Mouse (Mus musculus) lung, embryonic 15.5 days (tissue): ENCODE measurements around the gene Rpl13a. TPM values are rescaled to one million over a fixed set of nuclear protein-coding genes. Genes with fewer than 3 reads are reported as not detected.

Source experiments
- ATAC-seq: fragments of 200-750 bp; cut with Nextera tagmentation; 2 replicates; pipeline ENCODE4 v1.8.0; 2017; ENCODE audit warnings: moderate number of reproducible peaks, borderline replicate concordance; ENCODE audit not compliant: low FRiP score, low TSS enrichment; ENCODE audit errors: extremely low read depth
- H3K27ac ChIP-seq: fragments of 300-500 bp; sonication (generic); 2 replicates; pipeline ENCODE4 v1.5.1; 2015; ENCODE audit warnings: moderate library complexity, mild to moderate bottlenecking, inconsistent platforms
- H3K27me3 ChIP-seq: fragments of 300-500 bp; sonication (generic); 2 replicates; pipeline ENCODE4 v1.6.1; 2015; ENCODE audit warnings: inconsistent platforms
- H3K36me3 ChIP-seq: fragments of 300-500 bp; sonication (generic); 2 replicates; pipeline ENCODE4 v1.6.1; 2015; ENCODE audit warnings: inconsistent platforms
- H3K4me1 ChIP-seq: fragments of 300-500 bp; sonication (generic); 2 replicates; pipeline ENCODE4 v1.6.1; 2015; ENCODE audit warnings: inconsistent platforms
- H3K4me2 ChIP-seq: fragments of 300-500 bp; sonication (generic); 2 replicates; pipeline ENCODE4 v1.6.1; 2015; ENCODE audit warnings: inconsistent platforms, mild to moderate bottlenecking, moderate library complexity
- H3K4me3 ChIP-seq: fragments of 300-500 bp; sonication (generic); 2 replicates; pipeline ENCODE4 v1.5.1; 2015; ENCODE audit warnings: mild to moderate bottlenecking, inconsistent platforms
- H3K9ac ChIP-seq: fragments of 300-500 bp; sonication (generic); 2 replicates; pipeline ENCODE4 v1.6.1; 2015; ENCODE audit warnings: inconsistent platforms
- H3K9me3 ChIP-seq: fragments of 300-500 bp; sonication (generic); 2 replicates; pipeline ENCODE4 v1.6.1; 2016; ENCODE audit warnings: inconsistent platforms
- WGBS: fragments of 180-500 bp; shearing (Covaris S2); methylation state at CpG from one replicate; pipeline ENCODE4 v1.1.7; 2015; 5-methylcytosine and 5-hydroxymethylcytosine counted together
- polyA plus RNA-seq: library from polyadenylated mRNA; unstranded; fragments of >200 nt; fragmentation: Nextera tagmentation; extraction: Ambion mirVana; gene quantifications from 2 replicates; pipeline ENCODE4 v1.2.1, GENCODE M21; 2015

Rpl13a gene
- polyA plus RNA-seq, 1 experiment from 2014 or later, result 1,187 TPM

DNA sequence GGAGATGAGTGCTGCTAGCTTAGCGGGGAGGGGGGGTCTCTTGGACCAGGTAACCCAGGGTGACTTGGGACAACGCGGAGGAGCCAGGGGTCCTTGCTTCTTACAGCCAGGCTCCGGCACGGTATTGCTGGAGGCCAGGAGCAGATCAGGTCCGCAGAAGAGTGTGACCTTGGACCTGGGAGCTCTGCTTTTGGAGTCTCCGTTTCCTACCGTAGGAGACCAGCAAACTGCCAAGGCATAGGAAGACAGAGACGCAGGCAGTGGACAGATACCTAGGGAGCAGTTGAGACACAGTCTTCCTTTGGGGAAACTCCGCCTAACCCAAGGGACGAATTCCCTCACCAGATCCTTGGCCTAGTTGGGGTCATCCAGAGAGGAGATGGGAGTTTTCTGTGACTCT lies 37.1 kb upstream of the Rpl13a start:
- Histone ChIP-seq H3K27me3 (peaks cover 82% of the 10 kb centered on the region), H3K36me3 (no peaks in the 10 kb centered on the region), H3K4me2 (no peak overlapping the region), H3K9me3 (peaks cover 6% of the 10 kb centered on the region; the same call in 1 of the 2 replicates), H3K27ac (no peak overlapping the region), H3K4me1 (peaks cover 10% of the 10 kb centered on the region), H3K4me3 (no peak overlapping the region), H3K9ac (no peak overlapping the region)
- 44% methylated on average over 11 of the region's 11 CpGs for WGBS
- ATAC-seq, result no peak

DNA sequence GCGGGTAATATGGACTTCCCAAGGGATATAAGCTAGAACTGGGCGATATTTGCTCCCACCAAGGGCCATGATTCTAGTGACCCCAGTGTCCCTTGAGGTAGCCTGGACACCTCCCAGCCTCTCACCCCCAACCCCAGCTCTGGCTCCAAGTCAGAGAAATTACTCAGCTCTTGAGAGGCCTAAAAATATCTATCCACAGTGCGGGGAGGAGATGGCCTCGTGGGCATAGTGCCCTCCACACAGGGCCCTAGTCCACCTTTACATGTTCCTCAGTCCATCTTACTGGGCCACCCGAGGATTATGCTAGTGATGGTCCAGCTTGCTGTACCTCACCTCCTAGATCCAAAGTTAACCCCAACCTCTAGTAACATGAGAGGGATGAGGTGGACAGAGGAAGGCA lies 36.3 kb upstream of the Rpl13a start:
- H3K27ac ChIP-seq, result no peak overlapping the region
- no peak overlapping the region for H3K9ac ChIP-seq
- 52% methylated on average over 5 of the region's 5 CpGs for WGBS
- no peak for ATAC-seq
- peaks cover 75% of the 10 kb centered on the region for H3K27me3 ChIP-seq
- H3K4me3 ChIP-seq, result no peak overlapping the region
- H3K36me3 ChIP-seq, result peaks cover 8% of the 10 kb centered on the region; the same call in 1 of the 2 replicates
- H3K9me3 ChIP-seq, result peaks cover 5% of the 10 kb centered on the region; the same call in 1 of the 2 replicates
- peaks cover 10% of the 10 kb centered on the region for H3K4me1 ChIP-seq
- H3K4me2 ChIP-seq, result no peak overlapping the region

DNA sequence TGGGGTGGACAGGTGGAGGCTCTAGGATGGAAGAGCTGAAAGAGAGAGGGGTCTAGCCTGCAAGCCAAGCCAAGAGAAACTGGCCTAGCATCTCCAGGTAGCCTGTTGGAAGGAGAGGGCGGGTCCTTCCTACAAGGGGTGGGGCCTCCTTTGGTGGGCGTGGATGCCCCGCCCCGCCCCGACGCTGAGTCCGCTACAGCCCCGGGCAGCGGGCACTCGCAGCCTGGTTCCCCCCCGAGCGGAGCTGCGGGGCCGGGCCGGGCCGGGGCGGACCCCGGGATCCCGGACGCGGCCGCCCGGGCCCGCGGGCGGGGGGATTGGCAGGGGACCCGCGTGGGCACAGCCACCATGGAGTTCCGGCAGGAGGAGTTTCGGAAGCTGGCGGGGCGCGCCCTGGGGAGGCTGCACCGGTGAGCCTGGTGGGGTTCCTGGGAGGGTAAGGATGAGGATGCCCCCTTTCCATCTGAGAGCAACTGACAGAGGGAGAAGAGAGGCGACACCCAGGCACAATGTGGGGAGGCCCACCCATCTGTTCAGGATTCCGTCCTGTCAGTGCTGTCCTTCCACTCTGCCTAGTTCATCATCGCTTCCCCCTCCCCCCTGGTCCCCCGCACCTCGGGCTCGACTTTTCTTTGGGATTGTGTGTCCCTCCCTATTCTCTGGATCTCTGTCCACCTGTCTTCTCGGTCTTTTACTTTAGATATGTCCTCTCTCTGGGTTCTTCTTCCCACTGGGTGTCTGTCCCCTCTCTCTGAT lies 35.4 kb upstream of the Rpl13a start, which contains the start of gene Slc17a7:
Gene Slc17a7, plus strand, starts transcription at position 215 of the 756 bp plus-strand sequence.
- Histone ChIP-seq H3K9me3 (no peaks in the 10 kb centered on the region), H3K4me1 (peaks cover 10% of the 10 kb centered on the region), H3K36me3 (peaks cover 16% of the 10 kb centered on the region; the same call in 1 of the 2 replicates), H3K9ac (peak within 1 kb of the TSS; percentile 42), H3K27ac (no peak within 1 kb of the TSS), H3K4me3 (peak within 1 kb of the TSS; percentile 46), H3K4me2 (peak within 1 kb of the TSS; percentile 86), H3K27me3 (peaks cover 66% of the 10 kb centered on the region)
- ATAC-seq, result no peak
- WGBS, result under 1% methylated on average over 41 of the region's 41 CpGs

DNA sequence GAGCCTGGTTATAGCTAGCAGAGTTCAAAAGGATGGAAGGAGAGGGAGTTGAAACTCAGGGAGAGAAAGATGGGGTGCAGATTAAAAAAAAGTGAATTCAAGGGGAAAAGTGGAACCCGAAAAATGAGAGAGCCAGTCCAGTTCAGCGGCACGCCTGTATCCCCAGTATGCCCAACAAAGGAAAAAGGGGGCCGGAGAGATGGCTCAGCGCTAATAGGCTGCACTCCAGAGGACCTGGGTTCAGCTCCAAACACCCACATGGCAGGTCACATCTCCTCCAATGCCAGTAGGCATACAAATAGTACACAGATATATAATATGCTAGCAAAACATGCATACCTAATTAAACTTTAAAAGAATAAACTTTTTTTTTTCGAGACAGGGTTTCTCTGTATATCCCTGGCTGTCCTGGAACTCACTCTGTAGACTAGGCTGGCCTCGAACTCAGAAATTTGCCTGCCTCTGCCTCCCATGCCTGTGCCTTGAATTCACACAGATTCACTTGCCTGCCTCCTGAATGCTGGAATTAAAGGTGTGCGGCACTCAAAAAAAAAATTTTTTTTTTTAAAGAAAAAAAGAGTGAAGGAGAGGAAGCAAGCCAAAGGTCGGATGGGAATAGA lies 34.5 kb upstream of the Rpl13a start:
- Histone ChIP-seq H3K27me3 (peaks cover 58% of the 10 kb centered on the region), H3K9me3 (no peaks in the 10 kb centered on the region), H3K4me2 (no peak overlapping the region), H3K27ac (no peak overlapping the region), H3K9ac (no peak overlapping the region), H3K4me1 (peaks cover 10% of the 10 kb centered on the region), H3K36me3 (peaks cover 24% of the 10 kb centered on the region; the same call in 1 of the 2 replicates), H3K4me3 (no peak overlapping the region)
- WGBS, result 66% methylated on average over 9 of the region's 9 CpGs
- ATAC-seq, result no peak

DNA sequence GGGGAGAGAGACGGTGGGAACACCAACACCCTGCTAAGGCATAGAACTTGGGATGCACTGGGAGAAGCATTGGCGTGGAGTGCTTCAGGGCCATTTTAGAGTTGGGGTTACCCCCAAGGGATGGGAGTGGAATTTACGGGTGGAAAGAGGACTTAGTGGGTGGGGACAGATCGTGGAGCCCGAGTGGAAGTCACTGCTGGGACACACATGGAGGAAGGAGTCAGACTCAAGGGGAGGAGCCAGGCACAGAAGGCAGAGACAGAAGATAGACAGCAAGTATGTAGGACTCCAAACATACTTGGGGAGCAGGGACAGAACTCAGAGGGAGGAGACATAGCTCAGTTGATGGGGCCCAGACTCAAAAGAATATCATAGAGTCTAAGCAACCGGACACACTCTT lies 34.0 kb upstream of the Rpl13a start:
- H3K4me2 ChIP-seq, result peak overlapping the region; percentile 73
- ATAC-seq, result peak; percentile 25; the same call in 1 of the 2 replicates
- peaks cover 25% of the 10 kb centered on the region; the same call in 1 of the 2 replicates for H3K36me3 ChIP-seq
- H3K4me3 ChIP-seq, result peak overlapping the region; percentile 38
- H3K4me1 ChIP-seq, result peaks cover 10% of the 10 kb centered on the region
- H3K27ac ChIP-seq, result no peak overlapping the region
- 24% methylated on average over 6 of the region's 6 CpGs for WGBS
- H3K9me3 ChIP-seq, result no peaks in the 10 kb centered on the region
- H3K9ac ChIP-seq, result no peak overlapping the region
- H3K27me3 ChIP-seq, result peaks cover 52% of the 10 kb centered on the region

DNA sequence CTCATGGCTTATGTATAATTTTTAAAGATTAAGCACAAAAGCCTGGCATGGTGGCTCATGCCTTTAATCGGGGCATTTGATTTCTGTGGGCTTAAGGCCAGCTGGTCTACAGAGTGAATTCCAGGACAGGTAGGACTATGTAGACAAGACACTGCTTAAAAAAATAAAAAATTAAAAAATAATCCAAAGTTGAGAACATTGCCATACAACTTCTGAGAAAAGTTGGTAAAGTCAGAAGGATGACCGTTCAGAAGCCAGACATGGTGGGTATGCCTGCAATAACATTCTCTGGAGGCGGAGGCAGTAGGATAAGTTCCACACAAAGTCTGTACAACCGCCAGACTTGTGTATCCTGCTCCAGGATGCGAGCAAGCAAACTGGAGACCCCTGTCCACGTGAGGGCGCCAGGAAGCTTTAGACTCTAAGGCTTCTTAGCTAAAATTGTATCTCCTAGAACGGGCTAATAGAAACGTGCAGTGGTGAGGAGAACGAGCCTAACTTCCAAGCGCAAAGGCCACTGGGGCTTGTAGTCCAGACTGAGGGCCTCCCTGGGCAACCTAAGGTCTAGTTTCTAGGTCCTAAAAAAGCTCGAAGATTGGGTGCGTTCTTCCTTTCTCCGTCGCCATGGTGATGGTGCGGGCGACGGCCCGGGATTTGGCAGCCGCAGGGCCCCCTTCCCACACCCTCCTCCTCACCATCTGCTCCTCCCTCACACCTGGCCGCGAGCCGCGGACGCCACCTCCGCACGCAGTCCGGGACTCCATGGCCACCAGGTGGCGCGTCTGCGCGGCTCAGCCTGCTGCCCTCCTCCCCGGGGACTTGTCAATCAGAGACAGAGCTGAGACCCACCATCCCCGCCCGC lies 33.3 kb upstream of the Rpl13a start:
- Histone ChIP-seq H3K4me3 (peak overlapping the region; percentile 38), H3K4me1 (peaks cover 10% of the 10 kb centered on the region), H3K27ac (no peak overlapping the region), H3K9ac (no peak overlapping the region), H3K36me3 (peaks cover 25% of the 10 kb centered on the region; the same call in 1 of the 2 replicates), H3K27me3 (peaks cover 45% of the 10 kb centered on the region), H3K9me3 (no peaks in the 10 kb centered on the region), H3K4me2 (peak overlapping the region; percentile 73)
- 4% methylated on average over 35 of the region's 35 CpGs for WGBS
- ATAC-seq, result peak; percentile 89

DNA sequence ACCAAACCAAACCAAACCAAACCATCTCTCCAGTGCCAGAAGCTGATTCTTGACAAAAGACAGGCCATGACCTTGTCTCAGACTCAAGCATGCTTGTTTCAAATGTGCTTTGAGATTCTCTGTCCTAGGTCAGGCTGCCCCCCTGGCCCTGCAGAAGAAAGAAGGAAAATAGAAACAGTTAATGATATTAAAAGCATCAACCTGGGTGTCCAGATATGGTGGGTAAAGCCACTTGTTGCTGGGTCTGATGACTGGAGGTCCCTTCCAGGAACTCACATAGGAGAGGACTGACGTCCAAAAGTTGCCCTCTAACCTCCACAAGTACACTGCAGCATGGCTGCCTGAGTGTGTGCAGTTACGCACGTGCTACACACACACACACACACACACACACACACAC lies 32.3 kb upstream of the Rpl13a start:
- H3K4me2 ChIP-seq, result no peak overlapping the region
- peaks cover 10% of the 10 kb centered on the region for H3K4me1 ChIP-seq
- peaks cover 35% of the 10 kb centered on the region for H3K27me3 ChIP-seq
- peaks cover 25% of the 10 kb centered on the region; the same call in 1 of the 2 replicates for H3K36me3 ChIP-seq
- H3K9me3 ChIP-seq, result no peaks in the 10 kb centered on the region
- 86% methylated on average over 3 of the region's 3 CpGs for WGBS
- no peak overlapping the region for H3K27ac ChIP-seq
- no peak overlapping the region for H3K4me3 ChIP-seq
- no peak for ATAC-seq
- H3K9ac ChIP-seq, result no peak overlapping the region

DNA sequence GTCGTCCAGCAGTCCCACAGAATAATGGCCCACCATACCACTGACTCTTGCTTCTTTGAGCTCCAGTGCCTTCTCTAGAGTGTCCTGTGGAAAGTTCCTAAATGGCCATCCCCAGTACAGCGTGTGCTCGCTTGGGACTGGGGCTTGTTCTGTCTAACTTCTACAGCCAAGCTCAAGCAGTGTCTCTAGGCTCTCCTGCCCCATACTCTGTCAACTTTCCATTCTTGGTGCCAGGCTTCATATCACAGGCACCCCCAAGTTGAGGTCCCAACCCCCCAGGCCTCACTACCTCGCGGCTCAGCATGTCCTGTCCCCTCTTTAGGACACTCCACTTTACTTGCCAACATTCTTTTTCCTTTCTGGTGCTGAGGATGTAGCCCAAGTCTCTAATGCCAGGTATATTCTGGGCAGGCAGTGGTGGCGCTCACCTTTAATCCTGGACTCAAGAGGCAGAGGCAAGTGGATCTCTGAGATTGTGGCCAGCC lies 31.8 kb upstream of the Rpl13a start:
- Histone ChIP-seq H3K4me1 (peaks cover 13% of the 10 kb centered on the region), H3K27ac (no peak overlapping the region), H3K9ac (no peak overlapping the region), H3K4me2 (no peak overlapping the region), H3K36me3 (peaks cover 25% of the 10 kb centered on the region; the same call in 1 of the 2 replicates), H3K27me3 (peaks cover 30% of the 10 kb centered on the region), H3K4me3 (no peak overlapping the region), H3K9me3 (no peaks in the 10 kb centered on the region)
- no peak for ATAC-seq
- 93% methylated on average over 6 of the region's 6 CpGs for WGBS

DNA sequence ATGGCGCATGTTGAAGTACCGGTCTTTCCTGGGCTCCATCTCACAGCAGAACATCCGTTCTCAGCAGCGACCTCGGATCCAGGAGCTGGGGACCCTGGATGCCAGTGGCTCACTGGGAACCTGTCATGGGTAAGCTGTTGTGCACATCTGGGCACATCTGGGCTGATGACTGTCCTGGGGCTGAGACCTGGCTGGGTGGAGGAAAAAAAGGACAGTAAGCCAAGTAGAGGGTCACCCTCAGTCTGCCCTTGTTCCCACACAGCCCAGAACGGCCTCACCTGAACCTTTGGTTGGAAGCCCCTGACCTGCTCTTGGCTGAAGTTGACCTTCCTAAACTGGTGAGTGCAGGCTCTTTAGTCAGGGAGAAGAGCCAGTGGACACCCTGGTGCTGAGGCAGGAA lies 30.4 kb upstream of the Rpl13a start:
- Histone ChIP-seq H3K4me1 (peaks cover 18% of the 10 kb centered on the region), H3K27me3 (peaks cover 17% of the 10 kb centered on the region), H3K4me3 (no peak overlapping the region), H3K4me2 (no peak overlapping the region), H3K9ac (no peak overlapping the region), H3K36me3 (peaks cover 25% of the 10 kb centered on the region; the same call in 1 of the 2 replicates), H3K27ac (no peak overlapping the region), H3K9me3 (no peaks in the 10 kb centered on the region)
- WGBS, result 91% methylated on average over 6 of the region's 6 CpGs
- no peak for ATAC-seq

DNA sequence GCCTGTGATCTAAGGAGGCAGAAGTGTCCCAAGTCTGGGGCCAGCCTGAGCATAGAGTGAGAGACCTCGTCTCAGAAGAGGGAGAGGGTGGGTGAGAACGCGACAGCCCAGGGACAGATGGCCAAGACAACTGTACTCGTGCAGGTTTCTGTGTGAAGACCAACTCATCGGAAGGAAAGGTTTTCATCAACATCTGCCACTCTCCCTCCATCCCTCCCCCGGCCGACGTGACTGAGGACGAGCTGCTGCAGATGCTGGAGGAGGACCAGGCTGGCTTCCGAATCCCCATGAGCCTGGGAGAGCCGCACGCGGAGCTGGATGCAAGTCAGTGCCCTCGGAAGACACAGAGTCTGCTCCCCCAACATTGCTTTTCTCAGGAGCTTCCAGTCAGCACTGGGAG lies 28.9 kb upstream of the Rpl13a start:
- Histone ChIP-seq H3K9me3 (no peaks in the 10 kb centered on the region), H3K27ac (no peak overlapping the region), H3K36me3 (peaks cover 25% of the 10 kb centered on the region; the same call in 1 of the 2 replicates), H3K4me2 (no peak overlapping the region), H3K4me3 (no peak overlapping the region), H3K27me3 (peaks cover 1% of the 10 kb centered on the region), H3K4me1 (peaks cover 19% of the 10 kb centered on the region), H3K9ac (no peak overlapping the region)
- no peak for ATAC-seq
- WGBS, result 79% methylated on average over 14 of the region's 14 CpGs

DNA sequence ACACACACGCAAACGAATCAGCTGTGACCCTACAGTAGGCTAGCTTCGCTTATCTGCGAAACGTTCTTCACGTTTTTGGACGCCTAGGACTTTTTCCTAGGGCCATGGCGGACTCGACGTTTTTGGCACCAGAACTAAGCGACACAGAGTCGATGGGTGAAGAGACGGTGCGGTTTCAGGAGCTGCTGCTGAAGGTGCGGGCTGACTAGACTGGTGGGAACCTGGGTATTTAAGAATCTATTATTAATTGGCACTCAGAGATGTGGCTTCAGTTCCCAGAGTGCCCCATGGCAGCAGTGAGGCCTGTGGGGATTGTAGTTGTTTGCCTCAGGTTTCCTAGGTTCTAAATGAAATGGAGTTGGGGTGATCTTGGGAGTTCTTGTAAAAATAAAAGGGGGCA lies 27.6 kb upstream of the Rpl13a start:
- Histone ChIP-seq H3K36me3 (peaks cover 25% of the 10 kb centered on the region; the same call in 1 of the 2 replicates), H3K27me3 (no peaks in the 10 kb centered on the region), H3K9me3 (no peaks in the 10 kb centered on the region), H3K27ac (no peak overlapping the region), H3K4me3 (no peak overlapping the region), H3K4me2 (no peak overlapping the region), H3K9ac (no peak overlapping the region), H3K4me1 (peaks cover 25% of the 10 kb centered on the region)
- no peak for ATAC-seq
- WGBS, result 89% methylated on average over 15 of the region's 15 CpGs
